Mouse (Mus musculus): ENCODE measurements at regions not wholly inside any gene's neighbourhood (a gene's known extent, or its start where the extent isn't known, plus 50 kb on each side); places are given as distances from the start of the nearest gene placed in this dataset.
A peak's percentile ranks its signal among the peaks of the same experiment; 100 is the strongest.
"Not testable (repeated sequence)": the region's sequence is repeated elsewhere in the genome, so short reads cannot be mapped to it uniquely, and the experiment has no call there.

- DNase-seq, result not testable (repeated sequence)
Measured at GRCm38 (mm10) chr4:9724801-9725200, 1149.5 kb upstream of the 2610301B20Rik start.

GRCm38 (mm10) chr4:9737691-9738090, 1136.6 kb upstream of the 2610301B20Rik start:
- no peak for DNase-seq

- DNase-seq, result no peak
Measured at GRCm38 (mm10) chr4:9747411-9747938, 1126.8 kb upstream of the 2610301B20Rik start.

- DNase-seq, result peak; percentile 13
Measured at GRCm38 (mm10) chr4:9748110-9748509, 1126.2 kb upstream of the 2610301B20Rik start.

- no peak for DNase-seq
Measured at GRCm38 (mm10) chr4:9749877-9750276, 1124.4 kb upstream of the 2610301B20Rik start.

GRCm38 (mm10) chr4:9750404-9750803, 1123.9 kb upstream of the 2610301B20Rik start:
- no peak for DNase-seq

- no peak for DNase-seq
Measured at GRCm38 (mm10) chr4:9763321-9763720, 1111.0 kb upstream of the 2610301B20Rik start.

GRCm38 (mm10) chr4:9769633-9770205, 1104.6 kb upstream of the 2610301B20Rik start:
- DNase-seq, result peak; percentile 5

GRCm38 (mm10) chr4:9770372-9771102, 1103.8 kb upstream of the 2610301B20Rik start:
- DNase-seq, result peak; percentile 75

- no peak for DNase-seq
Measured at GRCm38 (mm10) chr4:9771103-9771474, 1103.2 kb upstream of the 2610301B20Rik start.

- DNase-seq, result no peak
Measured at GRCm38 (mm10) chr4:9778391-9778790, 1095.9 kb upstream of the 2610301B20Rik start.

- DNase-seq, result no peak
Measured at GRCm38 (mm10) chr4:9779594-9779993, 1094.7 kb upstream of the 2610301B20Rik start.

- peak; percentile 86 for DNase-seq
Measured at GRCm38 (mm10) chr4:9780179-9780578, 1094.1 kb upstream of the 2610301B20Rik start.

- DNase-seq, result peak; percentile 10
Measured at GRCm38 (mm10) chr4:9781318-9781717, 1093.0 kb upstream of the 2610301B20Rik start.

- DNase-seq, result no peak
Measured at GRCm38 (mm10) chr4:9787795-9788365, 1086.4 kb upstream of the 2610301B20Rik start.

GRCm38 (mm10) chr4:9790478-9790877, 1083.8 kb upstream of the 2610301B20Rik start:
- DNase-seq, result peak; percentile 3
